Mouse (Mus musculus) MEL (cell line): ENCODE results near the gene Mfng.

Source experiments
- CTCF ChIP-seq, 3 experiments: IDR thresholded peaks in 2 of 3; conservative IDR thresholded peaks in 1 of 3; 2 replicates each; pipeline ENCODE4 v1.5.1; 2011 to 2012; ENCODE audit warnings: low read length in 3 of 3, low read depth in 2 of 3, mild to moderate bottlenecking in 2 of 3, improper control_type of control experiment in 1 of 3, inconsistent platforms in 1 of 3, mixed read lengths in 1 of 3, moderate library complexity in 1 of 3; ENCODE audit not compliant: control insufficient read depth in 1 of 3, insufficient read depth in 1 of 3, poor library complexity in 1 of 3, severe bottlenecking in 1 of 3
- GATA1 ChIP-seq: IDR thresholded peaks from 2 replicates; pipeline ENCODE4 v1.6.1; 2011; ENCODE audit warnings: low read depth, low read length, improper control_type of control experiment
- MXI1 ChIP-seq: IDR thresholded peaks from 2 replicates; pipeline ENCODE4 v1.6.1; 2011; ENCODE audit warnings: mild to moderate bottlenecking, low read depth, low read length, improper control_type of control experiment
- POLR2A ChIP-seq, 2 experiments: IDR thresholded peaks; 2 replicates each; pipeline ENCODE4 v1.6.1; 2011 to 2012; ENCODE audit warnings: low read length in 2 of 2, mild to moderate bottlenecking in 2 of 2, control low read depth in 1 of 2, improper control_type of control experiment in 1 of 2, low read depth in 1 of 2, moderate library complexity in 1 of 2; ENCODE audit not compliant: control insufficient read depth in 1 of 2, insufficient read depth in 1 of 2, poor library complexity in 1 of 2
- TBP ChIP-seq: IDR thresholded peaks from 2 replicates; pipeline ENCODE4 v1.8.0; 2011; ENCODE audit warnings: low read depth, low read length, improper control_type of control experiment

- no peak for TF ChIP-seq POLR2A (IDR thresholded peaks at IDR 0.05; ENCODE audit: control insufficient read depth in 1 of 2, insufficient read depth in 1 of 2, low read depth in 1 of 2, low read length in 2 of 2, poor library complexity in 1 of 2)
- no peak for TF ChIP-seq MXI1
- TF ChIP-seq CTCF (IDR thresholded peaks at IDR 0.05 in 2 of 3, conservative IDR thresholded peaks at IDR 0.05 in 1 of 3; ENCODE audit: control insufficient read depth in 1 of 3, insufficient read depth in 1 of 3, low read depth in 2 of 3, low read length in 3 of 3, poor library complexity in 1 of 3, severe bottlenecking in 1 of 3), result no peak
- TF ChIP-seq GATA1, result no peak
- no peak for TF ChIP-seq TBP
These were observed 63.5 kb downstream of the Mfng start for GRCm38 (mm10) chr15:78709767-78710166.
